Mouse (Mus musculus) urinary bladder, adult 18-20 months (tissue): Measurements from ENCODE around the gene Scgb1b15.
"Not testable (repeated sequence)": the region's sequence is repeated elsewhere in the genome, so short reads cannot be mapped to it uniquely, and the experiment has no call there.

Experiments
- DNase-seq, 2 experiments: peaks; one replicate each; pipeline ENCODE4 v3.0.0; 2022; ENCODE audit warnings: low spot score in 2 of 2, mixed read lengths in 2 of 2

Gene Scgb1b15

GRCm38 (mm10) chr7:32836254-32836653, at the start of gene Scgb1b15:
Gene Scgb1b15 (plus strand): TSS chr7:32836554.
- not testable (repeated sequence) for DNase-seq

- DNase-seq: not testable (repeated sequence)
These were observed 6.8 kb upstream of the Scgb1b15 start, which contains the start of gene Scgb2b15 for GRCm38 (mm10) chr7:32829562-32829961. Gene Scgb2b15 (minus strand): TSS chr7:32829662.
